Mouse (Mus musculus): ENCODE results near the gene A130010J15Rik. TPM values are rescaled to one million over a fixed set of nuclear protein-coding genes. Genes with fewer than 3 reads are reported as not detected.
A peak's percentile ranks its signal among the peaks of the same experiment; 100 is the strongest.

A130010J15Rik gene
- total RNA-seq (2021): 1 to 10 TPM; 4.1 to 5.1 TPM
- long read RNA-seq, experiment 1, partial matches to known transcripts: 0 of 5 reads
- long read RNA-seq, experiment 1, other reads (novel, unspliced or antisense): 0 of 5 reads
- long read RNA-seq, experiment 2, partial matches to known transcripts: 0 of 4 reads
- long read RNA-seq, experiment 2, other reads (novel, unspliced or antisense): 1 of 4 reads

- DNase-seq: no peak
Observed at GRCm38 (mm10) chr1:193167746-193168145, at the start of gene A130010J15Rik. Gene A130010J15Rik (plus strand): TSS chr1:193168046.

- no peak for DNase-seq
Observed at GRCm38 (mm10) chr1:193122793-193123192, 45.1 kb upstream of the A130010J15Rik start.

GRCm38 (mm10) chr1:193123290-193123689 is 44.6 kb upstream of the A130010J15Rik start:
- DNase-seq: no peak

- no peak for DNase-seq
Observed at GRCm38 (mm10) chr1:193125835-193126234, 42.0 kb upstream of the A130010J15Rik start.

GRCm38 (mm10) chr1:193128055-193128454 is 39.8 kb upstream of the A130010J15Rik start:
- no peak for DNase-seq

- DNase-seq: no peak
Observed at GRCm38 (mm10) chr1:193129321-193129720, 38.5 kb upstream of the A130010J15Rik start.

- peak; percentile 96 to 99 for DNase-seq
Observed at GRCm38 (mm10) chr1:193129786-193130455, 37.9 kb upstream of the A130010J15Rik start, which contains the start of gene Diexf. Gene Diexf (minus strand): TSS chr1:193130272.

- DNase-seq: no peak
Observed at GRCm38 (mm10) chr1:193130456-193130825, 37.4 kb upstream of the A130010J15Rik start.

GRCm38 (mm10) chr1:193130839-193131238 is 37.0 kb upstream of the A130010J15Rik start:
- no peak for DNase-seq

- DNase-seq: no peak
Observed at GRCm38 (mm10) chr1:193131311-193131948, 36.4 kb upstream of the A130010J15Rik start.

GRCm38 (mm10) chr1:193132385-193132784 is 35.5 kb upstream of the A130010J15Rik start:
- DNase-seq: no peak

- no peak for DNase-seq
Observed at GRCm38 (mm10) chr1:193133726-193134125, 34.1 kb upstream of the A130010J15Rik start.

GRCm38 (mm10) chr1:193138087-193138486 is 29.8 kb upstream of the A130010J15Rik start:
- DNase-seq: no peak

- DNase-seq: no peak
Observed at GRCm38 (mm10) chr1:193138669-193139068, 29.2 kb upstream of the A130010J15Rik start.

- DNase-seq: no peak
Observed at GRCm38 (mm10) chr1:193141118-193141517, 26.7 kb upstream of the A130010J15Rik start.

- no peak for DNase-seq
Observed at GRCm38 (mm10) chr1:193142517-193143062, 25.3 kb upstream of the A130010J15Rik start.

- no peak for DNase-seq
Observed at GRCm38 (mm10) chr1:193144516-193144915, 23.3 kb upstream of the A130010J15Rik start.

GRCm38 (mm10) chr1:193145101-193145500 is 22.7 kb upstream of the A130010J15Rik start:
- DNase-seq: no peak

- no peak for DNase-seq
Observed at GRCm38 (mm10) chr1:193146416-193146815, 21.4 kb upstream of the A130010J15Rik start.

- DNase-seq: no peak
Observed at GRCm38 (mm10) chr1:193149231-193149630, 18.6 kb upstream of the A130010J15Rik start.

GRCm38 (mm10) chr1:193151134-193151533 is 16.7 kb upstream of the A130010J15Rik start:
- no peak for DNase-seq

- DNase-seq: peak; percentile 53 to 71
Observed at GRCm38 (mm10) chr1:193152872-193153271, 15.0 kb upstream of the A130010J15Rik start, which contains the start of gene Irf6. Gene Irf6 (plus strand): TSS chr1:193153111.

GRCm38 (mm10) chr1:193153561-193153960 is 14.3 kb upstream of the A130010J15Rik start:
- DNase-seq: no peak
